Mouse (Mus musculus) gastrocnemius, adult 18-20 months (tissue): ENCODE measurements around the gene Tcta. TPM values are rescaled to one million over a fixed set of nuclear protein-coding genes. Genes with fewer than 3 reads are reported as not detected.
"Not testable (repeated sequence)": the region's sequence is repeated elsewhere in the genome, so short reads cannot be mapped to it uniquely, and the experiment has no call there.

Experiments used
- DNase-seq: peaks from one replicate; pipeline ENCODE4 v3.0.0; 2021; ENCODE audit warnings: low spot score
- total RNA-seq, 2 experiments: library from RNA; stranded (reverse); gene quantifications; 2 replicates each; pipeline ENCODE4 v1.2.3; 2021

Tcta gene
- total RNA-seq, 2 experiments from 2014 or later: 28.0 to 35.6 TPM

DNA sequence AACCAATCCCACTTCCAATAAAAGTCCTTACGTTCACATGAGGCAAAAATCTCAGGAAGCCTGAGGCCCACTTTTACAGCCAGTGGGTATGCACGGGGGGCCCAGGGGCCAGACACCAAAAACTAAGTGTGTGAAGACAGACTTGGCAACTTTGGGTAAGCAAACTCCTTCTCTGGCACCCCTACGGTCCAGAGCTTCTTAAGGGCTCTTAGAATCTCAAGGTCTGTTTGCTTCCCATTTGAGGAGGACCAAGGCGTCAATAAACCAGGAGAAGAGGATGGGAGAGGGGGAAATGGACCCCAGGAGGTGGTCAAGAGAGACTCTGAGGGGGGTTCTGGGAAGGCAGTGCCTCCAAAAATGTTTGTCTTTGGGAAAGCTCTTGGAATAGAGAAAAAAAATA lies 32.5 kb downstream of the Tcta start:
- no peak for DNase-seq

DNA sequence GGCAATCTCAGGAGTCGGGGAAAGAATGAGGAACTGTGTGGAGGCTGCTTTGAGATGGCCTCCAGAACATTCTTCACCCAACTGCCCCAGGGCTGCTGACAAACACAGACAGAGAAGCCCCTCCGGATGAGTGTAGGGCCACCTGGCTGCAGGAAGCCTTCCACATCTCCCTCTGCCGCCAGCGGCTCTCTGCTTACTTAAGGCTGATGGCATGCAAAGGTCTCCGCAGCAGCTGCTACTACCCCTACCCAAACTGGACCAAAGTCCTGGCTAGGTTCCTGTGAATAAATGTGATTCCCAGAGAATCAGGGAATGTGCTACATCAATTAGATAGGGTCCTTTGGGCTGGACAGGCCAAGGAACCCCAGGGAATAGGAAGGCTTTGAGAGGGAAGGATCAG lies 33.3 kb downstream of the Tcta start:
- no peak for DNase-seq

DNA sequence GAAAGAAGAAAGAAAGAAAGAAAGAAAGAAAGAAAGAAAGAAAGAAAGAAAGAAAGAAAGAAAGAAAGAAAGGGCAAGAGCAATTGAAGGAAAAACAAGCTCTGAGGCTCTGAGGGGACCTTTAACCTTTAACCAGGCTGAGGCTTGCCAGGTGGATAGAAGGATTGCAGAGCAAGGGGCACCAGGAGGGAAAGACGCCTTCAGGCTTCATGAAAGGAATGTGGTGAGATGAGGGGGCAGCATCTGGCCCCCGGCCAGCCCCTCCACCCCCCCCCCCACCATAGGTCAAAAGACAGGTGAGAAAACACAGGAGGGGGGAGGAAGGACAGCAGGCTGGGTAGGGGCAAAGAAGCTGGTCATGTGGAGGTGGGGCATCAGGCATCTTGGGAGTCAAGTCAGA lies 34.0 kb downstream of the Tcta start:
- no peak for DNase-seq

DNA sequence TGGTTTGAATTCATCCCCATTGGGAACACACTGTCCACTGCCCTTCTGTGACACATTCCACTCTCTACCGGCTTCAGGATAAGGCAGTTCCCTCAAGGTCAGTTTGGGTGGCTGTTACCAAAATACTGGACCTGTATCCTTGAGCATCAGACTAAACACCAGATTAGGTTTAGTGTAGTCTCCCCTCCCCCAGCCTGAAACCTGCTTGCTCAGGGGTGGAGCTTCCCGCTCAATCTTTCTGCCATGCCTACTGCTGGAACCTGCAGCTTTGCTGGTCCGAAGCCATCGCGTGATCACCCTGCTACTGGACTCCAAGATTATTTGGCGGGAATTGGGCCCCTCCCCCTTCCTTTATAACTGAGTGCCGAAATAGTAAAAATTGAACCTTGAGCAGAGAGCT lies 37.3 kb downstream of the Tcta start:
- DNase-seq: not testable (repeated sequence)

DNA sequence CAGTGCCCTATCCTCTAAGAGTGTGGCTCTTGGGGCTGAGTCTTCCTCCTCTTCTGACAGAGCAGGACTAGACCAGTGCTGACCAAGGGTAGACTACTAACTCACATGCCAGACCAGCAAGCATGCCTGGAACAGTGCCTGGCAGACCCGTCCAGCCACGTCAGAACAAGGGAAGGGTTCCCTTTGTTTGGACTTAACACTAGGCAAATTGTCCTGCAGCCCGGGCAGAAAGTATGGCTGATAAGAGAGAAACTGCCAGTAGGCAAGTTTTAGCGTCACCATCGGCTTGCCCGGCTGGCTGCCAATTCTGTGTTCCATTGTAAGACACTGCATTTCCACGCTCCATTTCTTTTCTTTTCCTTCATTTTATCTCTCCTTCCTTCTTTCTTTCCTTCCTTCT lies 38.3 kb downstream of the Tcta start:
- no peak for DNase-seq

DNA sequence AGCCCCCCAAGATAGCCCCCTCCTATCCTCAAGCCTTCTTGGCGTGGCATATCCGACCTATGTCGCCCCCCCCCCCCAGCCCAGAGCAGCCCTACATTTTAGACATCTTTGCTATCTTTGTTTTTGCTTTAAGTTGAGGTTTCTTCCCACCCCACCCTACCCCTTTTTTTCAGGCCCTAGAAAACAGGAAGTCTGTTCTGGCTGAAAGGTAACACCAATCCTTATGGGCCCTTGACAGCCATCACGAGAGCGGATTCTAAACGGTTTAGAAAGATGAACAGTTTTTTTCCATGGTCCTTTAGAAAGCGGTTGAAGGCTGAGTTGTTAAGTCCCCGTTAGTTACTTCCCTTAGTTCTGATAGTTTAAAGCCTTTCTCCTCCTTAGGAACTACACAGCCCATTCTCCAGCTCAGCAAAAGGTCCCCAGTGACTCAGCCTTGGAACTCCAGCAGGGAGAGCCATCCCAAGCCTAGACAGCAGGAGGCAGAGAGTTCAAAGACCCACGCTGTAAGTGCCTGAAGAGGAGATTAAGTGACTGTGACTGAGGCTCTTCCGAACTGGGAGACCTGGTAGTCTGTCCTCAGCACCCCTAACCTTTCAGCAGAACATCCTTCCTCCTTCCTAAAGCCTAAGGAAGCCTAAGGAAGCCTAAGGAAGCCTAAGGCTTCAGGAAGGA lies 39.6 kb downstream of the Tcta start:
- DNase-seq: no peak

DNA sequence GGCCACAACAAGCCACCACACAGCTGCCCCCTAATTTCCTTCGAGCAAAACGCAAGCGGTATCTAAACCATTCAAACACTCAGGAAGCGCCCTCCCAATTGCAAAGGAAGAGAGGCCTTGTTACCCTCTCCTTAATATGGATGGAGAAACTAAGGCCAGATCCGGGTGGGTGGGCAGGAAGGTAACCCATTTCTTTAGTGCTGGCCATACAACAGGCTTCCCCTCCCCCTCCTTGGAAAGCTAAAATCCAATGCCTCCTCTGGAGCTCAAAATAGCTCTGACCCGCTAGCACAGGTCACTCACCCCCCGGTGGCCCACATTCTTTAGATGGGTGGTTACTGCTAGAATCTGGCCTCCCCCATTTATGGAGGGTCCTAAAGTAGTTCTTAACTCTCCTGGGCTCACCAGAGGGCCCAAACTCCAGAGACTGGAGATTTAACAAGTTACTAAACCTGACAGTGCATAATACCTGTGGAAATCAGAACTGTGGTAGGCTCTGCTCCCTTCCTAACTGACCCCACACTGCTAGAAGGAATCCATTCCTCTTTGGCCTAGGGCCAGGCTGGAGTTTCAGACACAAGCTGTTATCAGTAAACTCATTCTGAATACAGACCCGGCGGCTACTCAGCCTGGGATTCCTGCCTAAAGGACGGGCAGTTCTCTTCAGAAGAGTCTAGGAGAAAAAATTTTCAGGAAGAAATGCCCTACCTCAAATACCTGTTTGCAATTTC lies 41.6 kb downstream of the Tcta start:
- DNase-seq: peak; percentile 57

DNA sequence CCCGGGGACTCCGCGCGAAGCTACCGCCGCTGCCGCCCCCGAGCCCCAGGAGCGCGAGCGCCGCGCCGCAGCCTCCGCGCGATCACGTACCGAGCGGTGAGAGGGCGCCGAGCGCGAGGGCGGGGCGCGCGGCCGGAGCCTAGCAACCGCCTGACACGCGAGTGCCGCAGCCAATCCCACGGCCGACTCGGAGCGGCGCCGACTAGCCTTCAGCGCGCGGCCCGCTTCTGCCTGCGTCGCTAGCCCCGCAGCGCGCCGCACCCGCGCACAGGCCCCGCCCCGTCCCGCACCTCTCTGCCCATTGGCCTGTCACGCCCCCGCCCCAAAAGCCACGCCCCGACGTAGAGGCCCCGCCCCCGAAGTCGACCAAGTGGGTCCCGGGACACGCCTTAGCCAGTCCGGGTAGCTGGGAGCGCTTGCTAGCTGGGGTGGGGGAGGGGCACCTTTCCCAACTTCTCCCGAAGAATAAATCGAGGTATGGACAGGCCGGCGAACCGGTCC lies 42.2 kb downstream of the Tcta start, which contains the start of gene Dag1:
Gene Dag1 (minus strand): TSS at position 269 of the 501 bp plus-strand sequence.
- peak; percentile 99 for DNase-seq

DNA sequence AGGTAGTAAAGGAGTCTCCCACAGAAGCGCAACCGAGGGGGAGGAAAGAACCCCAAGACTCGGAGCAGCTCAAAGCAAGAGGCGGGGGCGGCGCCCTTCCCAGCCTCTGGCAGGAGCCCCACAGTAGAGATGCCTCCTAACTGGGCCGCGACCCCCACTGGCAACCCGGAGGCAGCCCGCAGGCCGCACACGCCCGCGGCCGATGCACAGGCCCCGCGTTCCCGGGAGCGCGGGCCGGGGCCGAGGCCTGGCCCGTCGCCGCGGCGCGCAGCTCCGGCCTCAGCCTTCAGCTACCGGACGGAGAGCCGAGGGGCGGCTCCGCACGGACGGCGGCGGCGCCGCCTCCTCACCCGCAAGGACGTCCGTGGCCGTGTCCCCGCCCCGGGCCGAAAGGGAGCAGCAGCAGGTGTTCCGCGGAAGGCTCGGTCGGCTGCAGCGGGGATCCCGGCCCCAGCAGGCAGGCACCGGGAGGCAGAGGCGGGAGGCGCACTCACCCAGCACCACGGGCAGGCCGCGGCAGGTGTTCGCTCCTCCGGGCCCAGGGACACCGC lies 42.8 kb downstream of the Tcta start:
- peak; percentile 35 for DNase-seq

DNA sequence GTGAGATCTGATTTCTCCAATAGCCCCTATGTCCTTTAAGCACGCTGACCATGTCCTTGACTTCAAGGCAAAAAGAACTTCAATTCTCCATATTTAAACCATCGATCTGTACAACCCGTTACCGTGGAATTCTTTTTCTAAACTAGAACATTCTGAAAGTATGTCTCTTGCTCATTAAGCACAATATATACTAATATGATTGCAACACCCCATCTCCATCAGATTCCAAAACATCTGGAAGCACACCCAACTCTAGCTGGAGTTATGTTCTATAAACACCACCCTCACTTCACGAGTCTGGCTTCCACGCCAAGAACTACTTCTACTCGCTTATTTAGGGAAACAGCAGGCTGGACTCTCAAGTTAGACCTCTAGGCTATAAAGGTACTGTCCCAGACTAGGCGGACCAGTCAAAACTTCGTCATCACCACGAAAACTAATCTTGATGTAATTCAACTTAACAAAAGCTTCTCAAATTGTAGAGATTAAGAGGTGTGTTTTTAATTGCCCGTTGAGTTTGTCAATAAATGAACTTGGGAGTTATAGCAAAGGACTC lies 43.4 kb downstream of the Tcta start:
- peak; percentile 75 for DNase-seq

DNA sequence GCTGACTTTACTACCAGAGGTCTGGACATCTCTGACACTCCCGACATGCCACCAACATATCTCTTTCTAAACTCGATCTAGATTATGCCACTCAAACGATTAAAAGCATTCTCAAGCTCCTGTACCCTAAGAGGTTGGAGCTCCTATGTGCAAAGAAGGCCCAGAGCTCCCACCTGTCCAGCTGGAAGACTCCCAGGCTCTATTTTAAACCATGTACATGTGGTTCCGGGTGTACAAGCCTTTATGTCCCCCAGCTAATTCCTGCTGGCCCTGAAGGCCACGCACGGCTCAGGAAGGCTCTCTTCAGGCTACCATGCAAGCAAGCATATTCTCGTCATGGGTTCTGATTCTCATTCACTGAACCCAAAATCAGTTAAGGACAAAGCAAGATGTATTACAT lies 44.1 kb downstream of the Tcta start:
- DNase-seq: peak; percentile 74

DNA sequence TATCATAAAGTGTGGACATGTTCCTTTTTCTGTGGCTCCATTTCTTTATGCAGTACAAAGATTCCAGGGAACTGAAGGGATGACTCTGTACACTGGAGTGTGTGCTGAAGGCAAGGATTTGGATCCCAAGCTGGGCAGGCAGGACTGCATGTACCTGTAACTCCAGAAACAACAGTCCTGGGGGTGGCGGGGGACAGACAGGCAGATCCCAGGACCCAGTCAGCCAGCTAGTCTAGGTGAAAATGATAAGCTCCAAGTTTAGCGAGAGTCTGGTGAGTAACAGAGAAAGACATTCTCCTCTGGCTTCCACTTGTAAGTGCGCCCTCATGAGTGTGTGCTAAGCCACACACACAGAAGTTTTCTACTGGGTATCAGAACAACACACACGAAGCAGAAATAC lies 45.4 kb downstream of the Tcta start:
- no peak for DNase-seq

Other genes with a start within 250 kb of the Tcta start
- not detected for gene Mst1, start 225.7 kb downstream of the Tcta start, total RNA-seq
- gene Rnf123, start 222.8 kb downstream of the Tcta start, total RNA-seq: 100 to 1,000 TPM; 134 to 139 TPM
- gene Apeh, start 211.6 kb downstream of the Tcta start, total RNA-seq: 10 to 100 TPM; 25.7 to 27.8 TPM
- gene Bsn, start 115.8 kb downstream of the Tcta start, total RNA-seq: under 1 TPM; 0.02 TPM
- gene Dag1, start 42.2 kb downstream of the Tcta start, total RNA-seq: 100 to 1,000 TPM; 166 to 173 TPM
- 10 to 100 TPM; 12.3 to 13.1 TPM for gene Nicn1, start 15.7 kb downstream of the Tcta start, total RNA-seq
- gene Amt, start 9.3 kb downstream of the Tcta start, total RNA-seq: 1 to 10 TPM in 1 of 2 experiments, under 1 TPM in 1; 0.83 to 1.0 TPM
- 100 to 1,000 TPM in 1 of 2 experiments, 10 to 100 TPM in 1; 91.8 to 111 TPM for gene Rhoa, start within 50 bp of the Tcta start, total RNA-seq
- 10 to 100 TPM; 63.2 to 67.5 TPM for gene Gpx1, start 32.7 kb upstream of the Tcta start, total RNA-seq
- 10 to 100 TPM; 81.6 to 89.2 TPM for gene Usp4, start 41.7 kb upstream of the Tcta start, total RNA-seq
- gene 1700102P08Rik, start 86.6 kb upstream of the Tcta start, total RNA-seq: 1 to 10 TPM in 1 of 2 experiments, under 1 TPM in 1; 0.85 to 1.4 TPM
- gene Ccdc36, start 122.3 kb upstream of the Tcta start, total RNA-seq: not detected
- gene BC048562, start 130.3 kb upstream of the Tcta start, total RNA-seq: not detected
- gene Ccdc71, start 154.4 kb upstream of the Tcta start, total RNA-seq: 10 to 100 TPM; 14.4 to 15.2 TPM
- gene Klhdc8b, start 155.4 kb upstream of the Tcta start, total RNA-seq: 1 to 10 TPM; 1.8 to 2.2 TPM
- gene Lamb2, start 173.6 kb upstream of the Tcta start, total RNA-seq: 100 to 1,000 TPM; 117 to 126 TPM
- 100 to 1,000 TPM; 126 to 127 TPM for gene Usp19, start 184.4 kb upstream of the Tcta start, total RNA-seq
- gene Qars, start 201.5 kb upstream of the Tcta start, total RNA-seq: 10 to 100 TPM; 83.0 to 86.4 TPM
- 10 to 100 TPM; 47.3 to 57.4 TPM for gene Qrich1, start 210.6 kb upstream of the Tcta start, total RNA-seq